Mouse (Mus musculus) small intestine, adult 2 months (tissue): ENCODE data around the gene Atf1.

Experiments used
- CTCF ChIP-seq: fragments of 200-500 bp; IDR thresholded peaks from 2 replicates; pipeline ENCODE4 v1.5.1; 2012; ENCODE audit warnings: low read depth, mild to moderate bottlenecking, control low read depth, inconsistent platforms, low read length, moderate library complexity, mixed read lengths; ENCODE audit not compliant: insufficient replicate concordance, insufficient read length; ENCODE audit errors: extremely low read depth
- POLR2A ChIP-seq: fragments of 200-500 bp; IDR thresholded peaks from 2 replicates; pipeline ENCODE4 v1.6.1; 2012; ENCODE audit warnings: low read depth, mild to moderate bottlenecking, control low read depth, inconsistent platforms, low read length, moderate library complexity

- TF ChIP-seq CTCF, result no peak
- no peak for TF ChIP-seq POLR2A
These were observed 19.7 kb downstream of the Atf1 start for GRCm38 (mm10) chr15:100247296-100247695.
